Mouse (Mus musculus): ENCODE data around the gene Pdzk1ip1.

GRCm38 (mm10) chr4:115111167-115111566, 22.7 kb downstream of the Pdzk1ip1 start:
- TF ChIP-seq POLR2A (IDR thresholded peaks at IDR 0.05; ENCODE audit: borderline replicate concordance, low read depth, low read length) (no peak), CTCF (IDR thresholded peaks at IDR 0.05; ENCODE audit: low read depth, low read length) (no peak)

All from bone marrow macrophage, adult 2 months (primary cell).